Mouse (Mus musculus): ENCODE measurements at regions not wholly inside any gene's neighbourhood (a gene's known extent, or its start where the extent isn't known, plus 50 kb on each side); places are given as distances from the start of the nearest gene placed in this dataset.

DNA sequence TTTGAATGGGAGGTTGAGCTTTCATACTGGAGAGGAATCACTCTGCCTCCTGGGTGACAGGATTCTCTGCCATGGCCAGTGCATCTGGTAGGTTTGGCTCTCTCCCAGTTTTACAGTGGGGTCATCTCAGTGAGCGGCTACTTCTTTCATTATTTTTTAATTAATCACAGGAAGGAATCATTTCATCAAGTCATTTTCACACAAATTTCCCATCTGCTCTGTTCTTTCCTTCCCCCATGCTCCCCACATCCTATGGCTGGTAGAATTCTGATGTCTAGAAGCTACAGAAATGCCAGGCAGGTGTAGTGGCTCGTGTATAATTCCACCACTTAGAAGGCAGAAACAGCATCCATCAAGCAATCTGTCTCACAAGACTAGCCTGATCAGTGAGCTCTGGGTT lies 56.1 kb upstream of the Kctd3 start:
- ATAC-seq (ENCODE audit: low FRiP score, low read depth) (no peak), DNase-seq (ENCODE audit: low spot score) (no peak)
- H3K4me1 ChIP-seq (ENCODE audit: control insufficient read depth, insufficient read depth, low read length) = peaks cover 6% of the 10 kb centered on the region; the same call in 1 of the 2 replicates
- H3K4me2 ChIP-seq (replicated peaks; ENCODE audit: low read depth, low read length, severe bottlenecking) = no peak overlapping the region
- TF ChIP-seq POLR2A (IDR thresholded peaks at IDR 0.05; ENCODE audit: borderline replicate concordance, extremely low read depth, insufficient read depth, insufficient read length) = no peak
- no peak overlapping the region for H3K9ac ChIP-seq (ENCODE audit: low read depth, low read length, severe bottlenecking)
- H3K9me3 ChIP-seq (ENCODE audit: control insufficient read depth, low read length) = no peaks in the 10 kb centered on the region
- no peak overlapping the region for H3K4me3 ChIP-seq (replicated peaks; ENCODE audit: low read length)
- no peaks in the 10 kb centered on the region for H3K27me3 ChIP-seq (ENCODE audit: control insufficient read depth, insufficient read depth, low read length)
- 71% methylated on average over 2 of the region's 2 CpGs for WGBS
- H3K36me3 ChIP-seq (ENCODE audit: control insufficient read depth, insufficient read depth, low read length) = no peaks in the 10 kb centered on the region
- H3K27ac ChIP-seq (replicated peaks; ENCODE audit: low read depth, low read length) = no peak overlapping the region

DNA sequence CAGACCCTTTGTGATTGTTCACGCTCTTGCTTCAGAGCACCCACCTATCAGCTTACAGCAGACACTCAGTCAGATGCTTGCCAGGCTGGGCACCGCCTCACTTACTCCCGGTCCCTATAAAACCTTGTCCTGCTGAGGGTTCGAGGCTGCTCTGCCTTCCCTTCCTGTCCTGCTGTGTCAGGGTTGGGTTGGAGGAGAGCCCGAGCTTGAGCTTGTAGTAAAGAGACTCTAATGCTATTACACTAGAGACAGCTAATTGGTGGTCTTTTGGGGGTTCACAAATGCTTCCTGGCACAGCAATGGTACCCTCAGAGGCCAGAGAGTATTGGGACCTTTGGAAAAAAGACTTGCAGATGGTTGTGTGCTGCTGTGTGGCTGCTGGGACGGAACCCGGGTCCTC lies 55.6 kb upstream of the Kctd3 start:
- no peak for ATAC-seq (ENCODE audit: low FRiP score, low read depth)
- Histone ChIP-seq H3K9me3 (ENCODE audit: control insufficient read depth, low read length) (no peaks in the 10 kb centered on the region), H3K36me3 (ENCODE audit: control insufficient read depth, insufficient read depth, low read length) (no peaks in the 10 kb centered on the region), H3K27me3 (ENCODE audit: control insufficient read depth, insufficient read depth, low read length) (no peaks in the 10 kb centered on the region), H3K4me3 (replicated peaks; ENCODE audit: low read length) (no peak overlapping the region), H3K27ac (replicated peaks; ENCODE audit: low read depth, low read length) (no peak overlapping the region), H3K4me1 (ENCODE audit: control insufficient read depth, insufficient read depth, low read length) (peaks cover 6% of the 10 kb centered on the region; the same call in 1 of the 2 replicates), H3K9ac (ENCODE audit: low read depth, low read length, severe bottlenecking) (no peak overlapping the region), H3K4me2 (replicated peaks; ENCODE audit: low read depth, low read length, severe bottlenecking) (no peak overlapping the region)
- WGBS = 82% methylated on average over 7 of the region's 7 CpGs
- DNase-seq (ENCODE audit: low spot score) = no peak
- no peak for TF ChIP-seq POLR2A (IDR thresholded peaks at IDR 0.05; ENCODE audit: borderline replicate concordance, extremely low read depth, insufficient read depth, insufficient read length)
